Mouse (Mus musculus) midbrain, embryonic 12.5 days (tissue): ENCODE data around the gene Hyal3. TPM values are rescaled to one million over a fixed set of nuclear protein-coding genes. Genes with fewer than 3 reads are reported as not detected.

Source experiments
- ATAC-seq: fragments of 200-750 bp; cut with Nextera tagmentation; 2 replicates; pipeline ENCODE4 v1.8.0; 2017; ENCODE audit warnings: low read depth, moderate TSS enrichment, moderate library complexity; ENCODE audit not compliant: low FRiP score
- H3K27ac ChIP-seq: fragments of 300-500 bp; sonication (generic); replicated peaks from 2 replicates; pipeline ENCODE4 v1.5.1; 2016; ENCODE audit warnings: mild to moderate bottlenecking
- H3K27me3 ChIP-seq: fragments of 300-500 bp; sonication (generic); 2 replicates; pipeline ENCODE4 v1.6.1; 2016; ENCODE audit warnings: mild to moderate bottlenecking
- H3K36me3 ChIP-seq: fragments of 300-500 bp; sonication (generic); 2 replicates; pipeline ENCODE4 v1.6.1; 2016
- H3K4me1 ChIP-seq: fragments of 300-500 bp; sonication (generic); 2 replicates; pipeline ENCODE4 v1.6.1; 2016
- H3K4me2 ChIP-seq: fragments of 300-500 bp; sonication (generic); replicated peaks from 2 replicates; pipeline ENCODE4 v1.6.1; 2016; ENCODE audit warnings: mild to moderate bottlenecking, moderate library complexity
- H3K4me3 ChIP-seq: fragments of 300-500 bp; sonication (generic); 2 replicates; pipeline ENCODE4 v1.5.1; 2016; ENCODE audit warnings: mild to moderate bottlenecking
- H3K9ac ChIP-seq: fragments of 300-500 bp; sonication (generic); replicated peaks from 2 replicates; pipeline ENCODE4 v1.6.1; 2016; ENCODE audit warnings: mild to moderate bottlenecking, moderate library complexity
- H3K9me3 ChIP-seq: fragments of 300-500 bp; sonication (generic); 2 replicates; pipeline ENCODE4 v1.6.1; 2016; ENCODE audit warnings: mild to moderate bottlenecking
- WGBS: fragments of 180-500 bp; shearing (Covaris S2); methylation state at CpG from one replicate; pipeline ENCODE4 v1.1.7; 2016; 5-methylcytosine and 5-hydroxymethylcytosine counted together
- polyA plus RNA-seq: library from polyadenylated mRNA; unstranded; fragments of >200 nt; fragmentation: Nextera tagmentation; extraction: Ambion mirVana; gene quantifications from 2 replicates; pipeline ENCODE4 v1.2.1, GENCODE M21; 2016

Gene Hyal3
- polyA plus RNA-seq, 1 experiment from 2014 or later, result 1.1 TPM

DNA sequence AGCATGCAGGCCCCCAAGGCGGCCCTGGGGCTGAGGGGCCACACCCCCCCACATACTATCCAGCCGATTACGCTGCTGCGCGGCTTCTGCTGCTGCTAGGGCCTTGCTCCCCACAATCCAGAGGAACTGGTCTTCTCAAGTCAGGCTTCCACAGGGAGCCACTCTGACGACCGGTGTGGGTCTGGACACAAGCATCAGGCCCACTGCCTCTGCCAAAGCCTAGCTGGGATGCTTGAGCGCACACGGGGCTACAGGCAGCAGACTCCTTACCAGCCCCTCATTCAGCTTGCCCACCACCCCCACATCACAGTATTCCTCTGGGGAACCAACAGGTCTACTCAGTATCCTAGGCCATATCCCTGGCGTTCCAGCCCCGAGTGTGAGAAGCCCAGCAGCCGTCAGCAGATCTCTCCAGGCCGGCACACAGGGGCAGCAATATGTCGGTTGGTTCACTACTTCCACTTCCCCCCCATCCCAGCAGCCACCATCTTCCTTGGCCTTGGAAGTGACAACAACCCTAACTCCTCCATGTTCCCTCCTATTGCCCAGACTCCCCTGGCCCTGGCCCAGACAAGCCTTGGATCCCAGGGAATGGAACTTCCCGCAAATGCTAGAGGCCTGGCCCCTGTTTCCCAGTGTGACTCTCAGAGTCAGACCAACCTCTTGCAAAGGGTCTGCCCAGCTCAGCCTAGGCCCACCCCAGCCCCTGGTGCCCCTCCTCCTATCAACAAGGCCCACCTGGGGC, 53.2 kb downstream of the Hyal3 start:
- Histone ChIP-seq H3K9me3 (no peaks in the 10 kb centered on the region), H3K27ac (peak overlapping the region; percentile 99), H3K27me3 (no peaks in the 10 kb centered on the region), H3K4me2 (peak overlapping the region; percentile 95), H3K4me3 (peak overlapping the region; percentile 81), H3K9ac (peak overlapping the region; percentile 95), H3K36me3 (0 out of 2 replicates have a peak, but pooled peaks cover 1% of the 10 kb centered on the region), H3K4me1 (peaks cover 75% of the 10 kb centered on the region)
- no peak for ATAC-seq
- 0% methylated on average over 15 of the region's 15 CpGs for WGBS

DNA sequence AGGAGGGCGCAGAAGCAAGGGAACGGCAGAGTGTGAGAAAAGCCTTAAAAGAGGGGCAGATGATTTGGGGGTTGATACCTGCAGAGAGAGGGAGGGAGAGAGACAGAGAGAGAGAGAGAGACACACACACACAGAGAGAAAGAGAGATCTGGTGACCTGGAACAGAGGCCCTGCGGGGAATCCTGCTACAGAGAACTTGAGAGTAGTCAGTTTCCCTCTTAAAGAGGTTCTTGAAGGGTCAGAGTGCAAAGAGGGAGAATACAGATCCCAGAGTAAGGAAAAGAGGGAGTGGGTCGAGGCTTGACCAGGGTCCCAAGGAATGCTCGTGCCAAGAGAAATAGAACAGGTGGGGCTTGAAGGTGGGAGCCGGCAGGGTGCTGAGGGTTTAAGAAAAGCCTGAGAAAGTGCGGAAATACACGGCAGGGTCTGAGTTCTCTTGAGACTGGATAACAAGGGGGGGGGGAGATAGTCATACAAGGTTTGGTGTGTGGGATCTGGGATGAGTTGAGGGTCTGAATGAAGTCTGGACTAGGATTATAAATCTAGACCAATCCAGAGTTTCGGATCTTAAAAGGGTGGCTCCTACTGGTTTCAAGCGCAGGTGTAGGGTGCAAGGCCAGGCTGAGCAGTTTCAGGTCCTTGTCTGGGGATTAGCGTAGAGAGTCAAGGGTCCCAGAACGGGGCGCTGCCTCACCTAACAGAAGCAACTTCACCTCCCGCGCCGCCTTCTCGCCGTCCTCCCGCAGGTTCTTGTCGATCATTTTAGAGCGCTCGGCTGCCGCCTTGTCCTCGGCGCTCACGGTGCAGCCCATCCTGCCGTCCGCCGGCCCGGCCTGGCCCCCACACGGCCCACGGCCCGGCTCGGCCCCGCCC, 54.0 kb downstream of the Hyal3 start:
- no peaks in the 10 kb centered on the region for H3K27me3 ChIP-seq
- H3K4me3 ChIP-seq, result peak overlapping the region; percentile 81
- H3K4me2 ChIP-seq, result peak overlapping the region; percentile 95
- peak overlapping the region; percentile 95 for H3K9ac ChIP-seq
- H3K27ac ChIP-seq, result peak overlapping the region; percentile 99
- no peaks in the 10 kb centered on the region for H3K9me3 ChIP-seq
- H3K36me3 ChIP-seq, result no peaks in the 10 kb centered on the region
- H3K4me1 ChIP-seq, result peaks cover 67% of the 10 kb centered on the region
- no peak for ATAC-seq
- WGBS, result under 1% methylated on average over 35 of the region's 35 CpGs

- H3K9ac ChIP-seq, result peak within 1 kb of the TSS; percentile 95
- no peaks in the 10 kb centered on the region for H3K9me3 ChIP-seq
- 3% methylated on average over 38 of the region's 38 CpGs for WGBS
- H3K4me2 ChIP-seq, result peak within 1 kb of the TSS; percentile 95
- peaks cover 64% of the 10 kb centered on the region for H3K4me1 ChIP-seq
- H3K27ac ChIP-seq, result peak within 1 kb of the TSS; percentile 99
- H3K36me3 ChIP-seq, result no peaks in the 10 kb centered on the region
- H3K4me3 ChIP-seq, result peak within 1 kb of the TSS; percentile 81
- ATAC-seq, result peak; percentile 83
- no peaks in the 10 kb centered on the region for H3K27me3 ChIP-seq
Observed at GRCm38 (mm10) chr9:107635279-107636028, 54.8 kb downstream of the Hyal3 start, which contains the start of gene Gnai2. TSS of gene Gnai2 (minus strand) at chr9:107635367.

Other genes starting within 250 kb of the Hyal3 start
- gene Hemk1, start 242.5 kb upstream of the Hyal3 start, polyA plus RNA-seq, result 13.3 and 14.9 TPM in 2 replicates
- 3.1 and 4.2 TPM in 2 replicates for gene 6430571L13Rik, start 240.2 kb upstream of the Hyal3 start, polyA plus RNA-seq
- 3.7 and 4.1 TPM in 2 replicates for gene Cacna2d2, start 181.2 kb upstream of the Hyal3 start, polyA plus RNA-seq
- 43.6 TPM in 2 replicates for gene Tmem115, start 46.9 kb upstream of the Hyal3 start, polyA plus RNA-seq
- 19.3 and 19.4 TPM in 2 replicates for gene Cyb561d2, start 38.6 kb upstream of the Hyal3 start, polyA plus RNA-seq
- gene Nprl2, start 38.6 kb upstream of the Hyal3 start, polyA plus RNA-seq, result 48.1 and 48.4 TPM in 2 replicates
- 1.1 and 2.6 TPM in 2 replicates for gene Zmynd10, start 33.5 kb upstream of the Hyal3 start, polyA plus RNA-seq
- 43.6 and 48.9 TPM in 2 replicates for gene Rassf1, start 29.3 kb upstream of the Hyal3 start, polyA plus RNA-seq
- 90.1 and 95.0 TPM in 2 replicates for gene Tusc2, start 17.6 kb upstream of the Hyal3 start, polyA plus RNA-seq
- gene Hyal2, start 12.9 kb upstream of the Hyal3 start, polyA plus RNA-seq, result 112 and 116 TPM in 2 replicates
- 9.0 and 10.1 TPM in 2 replicates for gene Hyal1, start 3.9 kb upstream of the Hyal3 start, polyA plus RNA-seq
- gene Naa80, start 1.9 kb upstream of the Hyal3 start, polyA plus RNA-seq, result 14.5 and 14.7 TPM in 2 replicates
- 20.1 and 21.1 TPM in 2 replicates for gene Ifrd2, start 6.8 kb downstream of the Hyal3 start, polyA plus RNA-seq
- 3.2 TPM in 2 replicates for gene Sema3b, start 28.4 kb downstream of the Hyal3 start, polyA plus RNA-seq
- gene Gnai2, start 54.5 kb downstream of the Hyal3 start, polyA plus RNA-seq, result 635 and 641 TPM in 2 replicates
- 13.9 and 14.8 TPM in 2 replicates for gene Slc38a3, start 88.7 kb downstream of the Hyal3 start, polyA plus RNA-seq
- 1.9 and 2.7 TPM in 2 replicates for gene Gnat1, start 98.9 kb downstream of the Hyal3 start, polyA plus RNA-seq
- 30.6 and 33.7 TPM in 2 replicates for gene Sema3f, start 129.7 kb downstream of the Hyal3 start, polyA plus RNA-seq
- 266 and 271 TPM in 2 replicates for gene Rbm5, start 190.2 kb downstream of the Hyal3 start, polyA plus RNA-seq